Mouse (Mus musculus) kidney, adult 2 months (tissue): ENCODE data around the gene Eif4a1.

Experiments used
- CTCF ChIP-seq: fragments of 200-500 bp; conservative IDR thresholded peaks from 2 replicates; pipeline ENCODE4 v1.5.1; 2011; ENCODE audit warnings: low read depth, mild to moderate bottlenecking, control low read depth, low read length, moderate library complexity, mixed read lengths; ENCODE audit not compliant: insufficient read depth, insufficient read length
- POLR2A ChIP-seq: fragments of 200-500 bp; IDR thresholded peaks from one replicate; pipeline ENCODE4 v1.6.1; 2011; ENCODE audit warnings: low read depth, low read length, control low read depth

GRCm38 (mm10) chr11:69687061-69687460 is 14.8 kb upstream of the Eif4a1 start:
- TF ChIP-seq CTCF (no peak), POLR2A (no peak)
